Mouse (Mus musculus) cerebellum, adult 2 months (tissue): ENCODE measurements around the gene Ctdspl2.
"Not testable (repeated sequence)": the region's sequence is repeated elsewhere in the genome, so short reads cannot be mapped to it uniquely, and the experiment has no call there.

ENCODE experiments used
- CTCF ChIP-seq: fragments of 200-500 bp; IDR thresholded peaks from 2 replicates; pipeline ENCODE4 v1.5.1; 2011; ENCODE audit warnings: low read depth, mild to moderate bottlenecking, control low read depth, low read length, moderate library complexity, borderline replicate concordance; ENCODE audit not compliant: insufficient read depth
- POLR2A ChIP-seq: fragments of 200-500 bp; IDR thresholded peaks from 2 replicates; pipeline ENCODE4 v1.6.1; 2011; ENCODE audit warnings: low read length, control low read depth, borderline replicate concordance; ENCODE audit not compliant: insufficient read depth

DNA sequence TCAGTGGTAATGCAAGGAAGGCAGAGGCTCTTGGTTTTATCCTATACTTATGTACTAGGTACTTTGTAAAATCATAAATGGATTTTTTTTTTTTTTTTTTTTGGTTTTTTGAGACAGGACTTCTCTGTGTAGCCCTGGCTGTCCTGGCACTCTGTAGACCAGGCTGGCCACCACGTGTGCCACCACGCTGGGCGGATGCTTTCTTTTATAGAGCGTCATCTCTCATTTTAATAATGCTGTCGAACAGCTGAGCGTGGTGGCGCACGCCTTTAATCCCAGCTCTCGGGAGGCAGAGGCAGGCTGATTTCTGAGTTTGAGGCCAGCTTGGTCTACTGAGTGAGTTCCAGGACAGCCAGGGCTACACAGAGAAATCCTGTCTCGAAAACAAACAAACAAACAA is 71.3 kb downstream of the Ctdspl2 start:
- TF ChIP-seq POLR2A, CTCF: not testable (repeated sequence)
